Mouse (Mus musculus) hematopoietic stem cell, adult 5-6 weeks (primary cell): Measurements from ENCODE around the gene Wapl. TPM values are rescaled to one million over a fixed set of nuclear protein-coding genes. Genes with fewer than 3 reads are reported as not detected.

ENCODE experiments used
- ATAC-seq, 2 experiments: fragments of 125-278 bp in 1 of 2; replicated peaks in 1 of 2; 2 replicates each; pipeline ENCODE4 v1.8.0; 2016 to 2017; ENCODE audit warnings: inconsistent platforms in 2 of 2, mild to moderate bottlenecking in 2 of 2, moderate number of reproducible peaks in 2 of 2, low read depth in 1 of 2, moderate TSS enrichment in 1 of 2; ENCODE audit not compliant: low FRiP score in 2 of 2, poor library complexity in 2 of 2, severe bottlenecking in 2 of 2, insufficient read depth in 1 of 2, low TSS enrichment in 1 of 2
- total RNA-seq: library from RNA; stranded (forward); fragments of 172-1452, 232-1000 nt; gene quantifications from 2 replicates; pipeline ENCODE4 v1.2.3, GENCODE M21; 2017

The Wapl gene
- total RNA-seq = 135 and 146 TPM in 2 replicates

- peak; percentile 95 for ATAC-seq
These were observed at the start of gene Wapl for GRCm38 (mm10) chr14:34673395-34674228. Gene Wapl (plus strand): TSS chr14:34673928.

GRCm38 (mm10) chr14:34626824-34627223 is 46.9 kb upstream of the Wapl start:
- no peak for ATAC-seq

GRCm38 (mm10) chr14:34632722-34633448 is 40.8 kb upstream of the Wapl start:
- ATAC-seq = no peak

- no peak for ATAC-seq
These were observed 38.5 kb upstream of the Wapl start for GRCm38 (mm10) chr14:34635192-34635591.

GRCm38 (mm10) chr14:34635721-34636120 is 38.0 kb upstream of the Wapl start:
- no peak for ATAC-seq

GRCm38 (mm10) chr14:34644140-34644539 is 29.6 kb upstream of the Wapl start:
- ATAC-seq = no peak

GRCm38 (mm10) chr14:34647870-34648475 is 25.8 kb upstream of the Wapl start:
- ATAC-seq = peak; percentile 45 to 67; a peak in 3 of 4 replicates

GRCm38 (mm10) chr14:34657131-34657530 is 16.6 kb upstream of the Wapl start:
- ATAC-seq = no peak

- ATAC-seq = peak in 1 of 2 experiments; percentile 23; a peak in 1 of 4 replicates
These were observed 13.4 kb upstream of the Wapl start for GRCm38 (mm10) chr14:34660351-34660787.

- ATAC-seq = peak; percentile 20 to 30; a peak in 3 of 4 replicates
These were observed 12.7 kb upstream of the Wapl start for GRCm38 (mm10) chr14:34660788-34661591.

GRCm38 (mm10) chr14:34661621-34662477 is 11.9 kb upstream of the Wapl start:
- ATAC-seq = peak; percentile 39 to 54

GRCm38 (mm10) chr14:34662478-34662826 is 11.3 kb upstream of the Wapl start:
- no peak; a peak in 1 of 4 replicates for ATAC-seq

- no peak for ATAC-seq
These were observed 10.3 kb upstream of the Wapl start for GRCm38 (mm10) chr14:34663381-34663780.

- ATAC-seq = no peak
These were observed 4.6 kb upstream of the Wapl start for GRCm38 (mm10) chr14:34669082-34669481.

- no peak for ATAC-seq
These were observed 3.5 kb upstream of the Wapl start for GRCm38 (mm10) chr14:34670256-34670655.

- 0 out of 4 replicates have a peak, but pooled peaks of 1 of the 2 experiments have one; percentile 21 for ATAC-seq
These were observed 582 bp downstream of the Wapl start for GRCm38 (mm10) chr14:34674229-34674791.
